Mouse (Mus musculus): ENCODE results near the gene Cyp21a1. TPM values are rescaled to one million over a fixed set of nuclear protein-coding genes. Genes with fewer than 3 reads are reported as not detected.

The Cyp21a1 gene
- polyA plus RNA-seq (2012; rRNA removed): 1.1 and 3.1 TPM in 2 replicates

DNA sequence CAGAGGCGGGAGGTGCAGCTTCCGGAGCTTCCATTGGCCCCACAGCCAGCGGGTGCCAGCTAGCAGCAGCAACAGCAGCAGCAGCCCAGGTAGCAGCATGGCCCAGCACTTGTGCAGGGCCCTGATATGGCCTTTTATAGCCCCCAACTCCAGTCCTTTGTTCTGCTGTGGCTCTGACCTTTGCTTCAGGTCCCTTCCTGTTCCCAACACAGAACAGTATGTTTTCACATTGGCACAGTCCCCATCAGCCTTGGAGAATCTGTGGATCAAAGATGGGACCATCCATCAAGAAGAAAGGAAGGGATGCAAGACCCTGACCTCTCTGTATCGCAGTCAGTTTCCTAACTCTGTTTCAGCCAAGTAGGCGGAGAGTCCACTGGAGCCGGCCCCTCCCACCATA lies at the start of gene Cyp21a1:
Cyp21a1 (minus strand) TSS at position 261 of the 400 bp plus-strand sequence.

DNA sequence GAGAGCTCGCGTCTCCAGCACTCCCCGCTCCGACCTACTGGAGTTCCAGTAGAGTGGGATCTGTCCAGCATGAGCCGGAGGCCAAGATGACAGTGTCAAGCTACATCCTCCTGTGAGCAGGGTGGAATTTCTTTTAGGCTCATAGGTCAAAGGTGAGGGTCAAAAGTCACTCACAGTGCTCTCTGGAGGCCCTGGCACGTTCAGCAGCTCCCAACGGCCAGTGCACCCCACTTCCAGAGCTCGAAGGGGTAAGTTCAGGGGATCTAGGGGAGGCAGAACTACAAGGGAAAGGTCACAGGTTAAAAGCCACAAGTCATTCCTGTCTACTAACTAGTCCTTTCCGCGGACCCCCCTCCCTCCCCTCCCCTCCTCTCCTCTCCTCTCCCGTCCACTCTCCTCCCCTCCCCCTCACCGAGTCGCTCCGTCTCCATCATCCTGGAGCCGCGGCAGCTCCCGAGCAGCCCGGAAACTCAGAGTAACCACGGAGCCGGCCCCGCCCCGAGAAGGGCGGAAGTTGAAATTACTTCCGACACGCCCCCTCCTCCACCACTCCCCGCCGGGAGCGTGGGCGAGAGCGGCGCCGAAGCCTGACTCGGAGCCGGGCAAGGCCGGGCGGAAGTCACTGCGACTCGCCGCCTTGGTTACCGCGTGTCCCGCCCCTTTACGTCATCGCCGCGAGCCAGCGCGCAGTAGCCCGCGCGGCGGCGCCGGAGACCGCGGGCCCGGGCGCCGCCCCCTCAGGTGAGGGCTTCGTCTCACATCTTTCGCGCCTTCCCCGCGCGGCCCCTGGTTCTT lies 45.6 kb upstream of the Cyp21a1 start, which contains the start of the genes Skiv2l and Nelfe:
Skiv2l (minus strand) TSS at position 489 of the 795 bp plus-strand sequence.
Nelfe (plus strand) TSS at position 670 of the 795 bp plus-strand sequence.

DNA sequence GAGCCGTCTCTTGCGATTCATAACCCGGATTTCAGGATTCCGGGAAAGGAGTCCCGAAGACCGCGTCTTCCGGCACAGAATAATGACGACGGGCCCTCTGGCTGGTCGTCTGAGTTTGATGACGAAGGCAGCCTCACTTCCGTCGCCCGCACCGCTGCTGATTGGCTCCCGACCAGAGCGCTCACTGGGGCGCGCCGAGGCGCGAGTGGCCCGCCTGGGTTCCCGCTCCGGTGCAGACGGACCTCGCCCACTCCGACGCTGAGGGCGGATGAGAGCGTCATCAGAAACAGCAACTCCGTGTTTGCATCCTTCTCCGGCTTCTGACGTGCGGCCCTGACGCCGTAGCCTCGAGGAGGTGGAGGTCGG lies 32.5 kb upstream of the Cyp21a1 start, which contains the start of the genes Stk19 and Dxo:
Stk19 (minus strand) TSS at position 90 of the 366 bp plus-strand sequence.
Dxo (plus strand) TSS at position 164 of the 366 bp plus-strand sequence.

Other genes starting within 250 kb of the Cyp21a1 start
- gene Notch4, start 240.3 kb downstream of the Cyp21a1 start, polyA plus RNA-seq (2012; rRNA removed): 13.3 and 22.9 TPM in 2 replicates
- gene Gpsm3, start 214.8 kb downstream of the Cyp21a1 start, polyA plus RNA-seq (2012; rRNA removed): 3.2 and 4.9 TPM in 2 replicates
- gene Pbx2, start 213.3 kb downstream of the Cyp21a1 start, polyA plus RNA-seq (2012; rRNA removed): 16.0 and 17.3 TPM in 2 replicates
- gene Ager, start 206.7 kb downstream of the Cyp21a1 start, polyA plus RNA-seq (2012; rRNA removed): 0.43 and 0.59 TPM in 2 replicates
- 56.7 and 59.0 TPM in 2 replicates for gene Rnf5, start 200.9 kb downstream of the Cyp21a1 start, polyA plus RNA-seq (2012; rRNA removed)
- gene Agpat1, start 200.3 kb downstream of the Cyp21a1 start, polyA plus RNA-seq (2012; rRNA removed): 136 and 169 TPM in 2 replicates
- gene Egfl8, start 188.6 kb downstream of the Cyp21a1 start, polyA plus RNA-seq (2012; rRNA removed): 0.74 and 1.6 TPM in 2 replicates
- gene Ppt2, start 176.1 kb downstream of the Cyp21a1 start, polyA plus RNA-seq (2012; rRNA removed): 20.9 and 22.1 TPM in 2 replicates
- gene Prrt1, start 175.0 kb downstream of the Cyp21a1 start, polyA plus RNA-seq (2012; rRNA removed): 4.0 and 4.6 TPM in 2 replicates
- 1.4 and 2.8 TPM in 2 replicates for gene Fkbpl, start 159.8 kb downstream of the Cyp21a1 start, polyA plus RNA-seq (2012; rRNA removed)
- gene Atf6b, start 157.4 kb downstream of the Cyp21a1 start, polyA plus RNA-seq (2012; rRNA removed): 40.9 and 47.9 TPM in 2 replicates
- 14.8 and 21.3 TPM in 2 replicates for gene Tnxb, start 134.0 kb downstream of the Cyp21a1 start, polyA plus RNA-seq (2012; rRNA removed)
- 9.3 and 13.4 TPM in 2 replicates for gene C4b, start 60.7 kb downstream of the Cyp21a1 start, polyA plus RNA-seq (2012; rRNA removed)
- gene Stk19, start 32.4 kb upstream of the Cyp21a1 start, polyA plus RNA-seq (2012; rRNA removed): 31.6 and 34.6 TPM in 2 replicates
- 34.4 and 36.4 TPM in 2 replicates for gene Dxo, start 32.5 kb upstream of the Cyp21a1 start, polyA plus RNA-seq (2012; rRNA removed)
- 44.5 and 47.7 TPM in 2 replicates for gene Skiv2l, start 45.6 kb upstream of the Cyp21a1 start, polyA plus RNA-seq (2012; rRNA removed)
- gene Nelfe, start 45.8 kb upstream of the Cyp21a1 start, polyA plus RNA-seq (2012; rRNA removed): 11.5 and 13.1 TPM in 2 replicates
- gene Cfb, start 58.0 kb upstream of the Cyp21a1 start, polyA plus RNA-seq (2012; rRNA removed): 1.7 and 2.0 TPM in 2 replicates
- gene Zbtb12, start 74.9 kb upstream of the Cyp21a1 start, polyA plus RNA-seq (2012; rRNA removed): 3.6 and 3.9 TPM in 2 replicates
- gene Gm20547, start 77.5 kb upstream of the Cyp21a1 start, polyA plus RNA-seq (2012; rRNA removed): not detected in 2 replicates
- 1.9 and 2.3 TPM in 2 replicates for gene C2, start 93.7 kb upstream of the Cyp21a1 start, polyA plus RNA-seq (2012; rRNA removed)
- 126 and 127 TPM in 2 replicates for gene Ehmt2, start 93.9 kb upstream of the Cyp21a1 start, polyA plus RNA-seq (2012; rRNA removed)
- gene Slc44a4, start 109.9 kb upstream of the Cyp21a1 start, polyA plus RNA-seq (2012; rRNA removed): 48.6 and 48.7 TPM in 2 replicates
- 30.4 and 43.8 TPM in 2 replicates for gene Neu1, start 126.7 kb upstream of the Cyp21a1 start, polyA plus RNA-seq (2012; rRNA removed)
- 31.1 and 45.6 TPM in 2 replicates for gene Hspa1b, start 154.7 kb upstream of the Cyp21a1 start, polyA plus RNA-seq (2012; rRNA removed)
- not detected in 2 replicates for gene Gm20481, start 165.4 kb upstream of the Cyp21a1 start, polyA plus RNA-seq (2012; rRNA removed)
- 16.4 and 25.7 TPM in 2 replicates for gene Hspa1a, start 167.6 kb upstream of the Cyp21a1 start, polyA plus RNA-seq (2012; rRNA removed)
- 0.34 and 0.59 TPM in 2 replicates for gene Hspa1l, start 168.1 kb upstream of the Cyp21a1 start, polyA plus RNA-seq (2012; rRNA removed)
- 43.9 and 62.3 TPM in 2 replicates for gene Lsm2, start 177.3 kb upstream of the Cyp21a1 start, polyA plus RNA-seq (2012; rRNA removed)
- 95.5 and 126 TPM in 2 replicates for gene Vars, start 196.4 kb upstream of the Cyp21a1 start, polyA plus RNA-seq (2012; rRNA removed)
- gene Vwa7, start 212.0 kb upstream of the Cyp21a1 start, polyA plus RNA-seq (2012; rRNA removed): 1.9 and 2.2 TPM in 2 replicates
- gene Sapcd1, start 223.5 kb upstream of the Cyp21a1 start, polyA plus RNA-seq (2012; rRNA removed): 0.58 and 1.9 TPM in 2 replicates
- 2.6 and 5.6 TPM in 2 replicates for gene Msh5, start 242.2 kb upstream of the Cyp21a1 start, polyA plus RNA-seq (2012; rRNA removed)
- 131 and 147 TPM in 2 replicates for gene Clic1, start 245.4 kb upstream of the Cyp21a1 start, polyA plus RNA-seq (2012; rRNA removed)

All from stomach, adult 2 months (tissue).